Mouse (Mus musculus) R1 (cell line): ENCODE data around the gene Zfp281.

ENCODE experiments used
- DNase-seq: peaks from one replicate; pipeline ENCODE4 v3.0.0-alpha.2; 2018; ENCODE audit warnings: low read depth, low spot score

The Zfp281 gene

DNA sequence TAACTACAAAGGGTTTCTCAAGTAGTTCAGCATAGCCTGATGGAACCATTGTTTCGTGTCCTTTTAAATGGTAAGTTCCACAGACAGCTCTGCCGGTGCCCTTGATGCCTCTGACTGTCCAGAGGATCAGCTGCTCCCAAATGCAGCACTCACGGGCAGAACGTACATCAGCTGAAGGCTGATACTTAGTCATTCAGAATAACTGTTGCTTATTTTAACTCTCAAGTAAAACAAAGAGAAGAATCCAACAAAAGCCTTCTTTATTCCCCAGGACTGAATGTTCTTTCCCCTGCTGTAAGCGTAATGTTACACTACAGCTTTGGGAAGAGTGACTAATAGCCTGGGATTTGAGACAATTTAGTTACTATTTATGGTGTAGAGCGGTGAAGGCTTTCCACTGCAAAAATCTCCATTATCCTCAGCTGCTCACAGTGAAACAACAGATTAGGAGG lies 11.4 kb upstream of the Zfp281 start:
- peak; percentile 94 for DNase-seq

DNA sequence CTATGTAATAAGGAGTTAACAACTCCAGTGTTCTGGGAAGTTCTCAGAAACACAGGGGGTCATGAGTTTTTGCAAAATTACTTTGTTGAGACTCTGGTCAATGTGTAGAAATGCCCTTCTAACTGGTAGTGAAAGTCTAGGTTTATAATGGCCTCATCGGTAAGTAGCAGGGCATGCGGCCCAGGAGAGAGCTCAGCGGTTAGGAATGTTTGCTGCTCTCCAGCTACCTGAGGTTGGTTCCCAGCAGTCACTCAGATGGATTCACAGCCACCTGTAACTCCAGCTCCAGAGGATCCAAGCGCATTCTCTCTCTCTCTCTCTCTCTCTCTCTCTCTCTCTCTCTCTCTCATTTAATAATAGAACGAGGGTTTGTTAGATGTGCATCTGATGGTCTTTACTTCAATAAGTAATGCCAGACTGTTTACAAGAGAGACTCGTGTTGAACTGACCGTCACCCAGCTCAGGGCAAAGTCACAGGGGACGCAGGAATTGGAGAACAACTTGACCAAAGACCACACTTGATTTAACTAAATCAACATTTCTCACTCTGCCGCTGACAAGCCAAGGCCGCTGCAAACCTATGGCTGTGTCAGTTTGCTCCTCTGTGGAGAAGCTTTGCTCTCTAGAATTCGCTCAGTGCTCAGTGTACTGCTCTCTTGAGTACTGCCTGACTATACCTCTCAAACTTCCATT lies 9.8 kb upstream of the Zfp281 start:
- no peak for DNase-seq

DNA sequence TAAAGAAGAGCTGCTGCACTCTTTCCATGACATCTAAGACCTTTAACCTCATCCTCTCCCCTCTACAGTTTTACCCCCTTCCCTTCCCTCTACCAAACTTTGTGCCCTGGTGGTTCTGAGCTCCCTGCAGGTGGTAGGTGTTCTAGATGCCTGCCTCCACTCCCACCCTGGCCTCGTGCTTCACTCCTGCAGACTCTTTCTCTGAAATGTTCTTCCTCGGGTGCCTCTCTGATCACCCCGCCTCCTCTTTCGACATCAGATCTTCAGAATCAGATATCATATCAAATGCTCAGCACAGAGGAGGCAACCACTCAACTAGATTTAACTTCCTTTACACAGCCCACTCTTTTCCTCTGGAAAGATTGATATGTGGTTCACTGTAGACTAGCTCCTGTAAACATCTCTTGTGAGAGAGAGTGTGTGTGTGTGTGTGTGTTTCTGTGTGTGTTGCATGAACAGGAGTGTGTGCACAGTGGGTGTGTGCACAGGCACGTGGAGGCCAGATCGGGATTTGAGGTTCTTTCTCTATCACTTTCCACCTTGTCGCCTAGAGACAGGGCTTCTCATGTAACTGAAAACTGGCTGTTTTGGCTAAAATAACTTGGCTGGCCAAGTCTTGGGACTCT lies 7.4 kb upstream of the Zfp281 start:
- no peak for DNase-seq

DNA sequence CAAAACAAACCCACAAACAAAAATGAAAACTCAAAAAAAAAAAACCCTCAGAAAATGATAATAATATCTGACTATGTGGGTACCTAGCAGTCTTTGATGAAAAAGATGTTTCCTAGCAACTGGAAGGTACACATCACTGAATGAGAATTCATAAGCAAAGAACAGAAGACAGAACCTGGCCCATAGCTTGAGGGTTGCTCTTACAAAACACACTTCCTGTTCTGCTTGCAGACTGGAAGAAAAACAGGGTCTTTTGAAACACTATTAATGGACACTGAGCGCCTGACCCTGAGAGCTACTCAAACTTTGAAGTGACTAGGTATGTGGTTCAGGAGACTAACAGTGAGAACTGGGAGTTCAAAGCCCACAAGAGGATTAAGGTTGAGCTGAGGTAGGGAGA lies 6.1 kb upstream of the Zfp281 start:
- DNase-seq = no peak

DNA sequence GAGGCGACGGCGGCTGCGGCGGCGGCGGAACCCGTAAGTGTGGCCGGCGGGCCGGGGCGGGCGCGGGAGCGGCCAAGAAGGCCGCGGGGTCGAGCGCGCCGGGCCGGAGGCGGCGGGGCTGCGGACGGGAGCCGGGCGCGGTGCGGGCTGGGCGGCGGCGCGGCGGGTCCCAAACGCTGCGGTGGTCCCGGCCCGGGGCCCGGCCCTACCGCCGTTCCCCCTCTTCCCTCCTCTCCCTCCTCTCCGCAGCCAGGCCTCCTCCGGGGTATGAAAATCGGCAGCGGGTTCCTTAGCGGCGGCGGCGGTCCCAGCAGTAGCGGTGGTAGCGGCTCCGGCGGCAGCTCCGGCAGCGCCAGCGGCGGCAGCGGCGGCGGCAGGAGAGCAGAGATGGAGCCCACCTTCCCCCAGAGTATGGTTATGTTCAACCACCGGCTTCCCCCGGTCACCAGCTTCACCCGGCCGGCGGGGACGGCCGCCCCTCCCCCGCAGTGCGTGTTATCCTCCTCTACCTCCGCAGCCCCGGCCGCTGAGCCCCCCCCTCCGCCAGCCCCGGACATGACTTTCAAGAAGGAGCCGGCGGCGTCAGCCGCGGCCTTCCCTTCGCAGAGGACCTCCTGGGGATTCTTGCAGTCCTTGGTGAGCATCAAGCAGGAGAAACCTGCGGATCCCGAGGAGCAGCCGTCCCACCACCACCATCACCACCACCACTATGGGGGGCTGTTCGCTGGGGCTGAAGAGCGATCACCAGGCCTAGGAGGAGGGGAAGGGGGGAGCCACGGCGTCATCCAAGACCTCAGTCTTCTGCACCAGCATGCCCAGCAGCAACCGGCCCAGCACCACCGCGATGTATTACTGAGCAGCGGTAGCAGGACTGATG lies 556 bp downstream of the Zfp281 start:
- peak; percentile 60 for DNase-seq

DNA sequence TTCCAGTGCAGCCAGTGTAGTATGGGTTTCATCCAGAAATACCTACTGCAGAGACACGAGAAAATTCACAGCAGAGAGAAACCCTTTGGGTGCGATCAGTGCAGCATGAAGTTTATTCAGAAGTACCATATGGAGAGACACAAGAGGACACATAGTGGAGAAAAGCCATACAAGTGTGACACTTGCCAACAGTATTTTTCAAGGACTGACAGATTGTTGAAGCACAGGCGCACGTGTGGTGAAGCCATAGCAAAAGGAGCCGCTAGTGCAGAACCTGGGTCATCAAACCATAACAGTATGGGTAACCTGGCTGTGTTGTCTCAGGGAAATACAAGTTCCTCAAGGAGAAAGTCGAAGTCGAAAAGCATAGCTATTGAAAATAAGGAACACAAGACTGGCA lies 1.4 kb downstream of the Zfp281 start:
- no peak for DNase-seq

DNA sequence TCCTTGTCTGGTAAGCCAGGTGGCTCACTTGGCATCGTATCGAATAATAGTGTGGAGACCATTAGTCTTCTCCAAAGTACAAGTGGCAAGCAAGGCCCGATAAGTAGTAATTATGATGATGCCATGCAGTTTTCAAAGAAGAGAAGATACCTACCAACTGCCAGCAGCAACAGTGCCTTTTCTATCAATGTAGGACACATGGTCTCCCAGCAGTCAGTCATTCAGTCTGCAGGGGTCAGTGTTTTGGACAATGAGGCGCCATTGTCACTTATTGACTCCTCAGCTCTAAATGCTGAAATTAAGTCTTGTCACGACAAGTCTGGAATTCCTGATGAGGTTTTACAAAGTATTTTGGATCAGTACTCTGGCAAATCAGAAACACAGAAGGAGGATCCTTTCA lies 2.1 kb downstream of the Zfp281 start:
- DNase-seq = no peak

DNA sequence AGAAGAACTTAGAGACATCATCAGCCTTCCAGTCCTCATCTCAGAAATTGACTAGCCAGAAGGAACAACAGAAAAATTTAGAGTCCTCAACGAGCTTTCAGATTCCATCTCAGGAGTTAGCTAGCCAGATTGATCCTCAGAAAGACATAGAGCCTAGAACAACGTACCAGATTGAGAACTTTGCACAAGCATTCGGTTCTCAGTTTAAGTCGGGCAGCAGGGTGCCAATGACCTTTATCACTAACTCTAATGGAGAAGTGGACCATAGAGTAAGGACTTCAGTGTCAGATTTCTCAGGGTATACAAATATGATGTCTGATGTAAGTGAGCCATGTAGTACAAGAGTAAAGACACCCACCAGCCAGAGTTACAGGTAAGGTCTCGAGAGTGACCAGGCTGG lies 2.9 kb downstream of the Zfp281 start:
- no peak for DNase-seq

DNA sequence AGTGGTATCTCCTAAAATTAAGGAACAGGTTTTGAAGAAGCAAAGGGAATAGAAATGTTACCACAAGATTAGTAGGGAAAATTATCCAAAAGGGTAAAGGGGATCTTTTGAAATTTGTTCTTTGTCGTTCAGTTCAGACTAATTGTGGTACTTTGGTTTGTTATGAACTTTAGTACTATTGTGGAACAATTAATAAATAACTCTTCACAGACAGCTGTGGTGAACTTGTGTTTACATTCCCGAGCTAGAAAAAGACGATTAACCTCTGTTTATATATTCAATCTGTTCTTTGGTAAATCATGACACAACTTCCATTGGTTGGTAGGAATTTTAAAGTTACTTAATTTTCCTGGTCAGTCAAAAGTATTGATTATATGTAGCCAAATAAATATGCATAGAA lies 8.2 kb downstream of the Zfp281 start:
- DNase-seq = no peak

DNA sequence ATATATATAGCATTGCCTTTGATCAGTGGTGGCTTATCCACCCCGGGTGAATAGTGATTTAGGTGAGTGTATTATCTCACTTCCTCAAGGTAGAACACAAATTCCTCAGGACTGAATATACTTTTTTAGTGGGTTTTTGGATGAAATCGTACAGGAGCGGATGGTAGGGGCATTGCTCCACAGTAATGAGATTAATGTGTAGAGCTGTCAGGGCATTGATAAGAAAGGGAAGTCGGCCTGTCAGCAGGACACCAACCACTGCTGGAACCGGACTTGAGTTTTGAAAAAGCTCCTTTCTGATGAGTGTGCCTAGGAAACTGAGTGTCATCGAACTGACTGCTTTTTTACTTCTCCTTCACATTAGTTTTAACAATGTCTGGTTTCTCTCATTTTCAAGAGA lies 10.9 kb downstream of the Zfp281 start:
- no peak for DNase-seq

DNA sequence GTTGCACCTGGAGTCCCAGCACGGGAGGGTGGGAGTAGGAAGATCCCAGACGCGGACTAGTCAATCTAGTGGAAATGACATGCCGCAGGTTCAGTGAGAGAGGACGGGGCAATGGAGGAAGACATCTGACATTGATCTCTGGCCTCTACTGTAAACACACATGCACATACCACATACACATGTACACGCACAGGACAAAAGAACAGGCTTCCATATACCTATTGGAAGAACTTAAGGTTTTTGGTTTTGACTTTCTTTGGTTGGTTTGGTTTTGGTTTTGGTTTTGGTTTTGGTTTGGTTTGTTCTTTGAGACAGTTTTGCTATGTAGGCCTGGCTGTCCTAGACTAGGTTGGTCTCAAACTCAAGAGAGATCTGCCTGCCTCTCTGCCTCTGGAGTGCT lies 12.2 kb downstream of the Zfp281 start:
- DNase-seq = no peak

DNA sequence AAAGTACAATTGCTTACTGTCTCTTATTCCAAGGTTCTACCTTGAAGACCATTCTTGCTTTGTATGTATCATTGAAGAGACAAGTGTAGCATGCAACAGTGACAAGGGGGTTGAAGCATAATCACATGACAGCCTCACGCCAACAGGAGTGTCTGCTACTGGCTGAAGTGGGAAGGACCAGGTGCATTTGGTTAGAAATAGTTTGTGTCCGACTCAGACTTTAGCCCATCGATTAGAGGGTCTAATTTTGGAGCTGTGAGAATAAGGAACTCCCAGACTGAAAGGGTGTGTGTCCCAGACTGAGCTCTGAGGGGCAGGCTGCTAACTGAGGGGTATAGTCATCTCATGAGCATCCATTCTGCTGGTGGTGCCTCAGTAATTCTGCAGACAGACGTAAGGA lies 13.0 kb downstream of the Zfp281 start:
- DNase-seq = no peak

DNA sequence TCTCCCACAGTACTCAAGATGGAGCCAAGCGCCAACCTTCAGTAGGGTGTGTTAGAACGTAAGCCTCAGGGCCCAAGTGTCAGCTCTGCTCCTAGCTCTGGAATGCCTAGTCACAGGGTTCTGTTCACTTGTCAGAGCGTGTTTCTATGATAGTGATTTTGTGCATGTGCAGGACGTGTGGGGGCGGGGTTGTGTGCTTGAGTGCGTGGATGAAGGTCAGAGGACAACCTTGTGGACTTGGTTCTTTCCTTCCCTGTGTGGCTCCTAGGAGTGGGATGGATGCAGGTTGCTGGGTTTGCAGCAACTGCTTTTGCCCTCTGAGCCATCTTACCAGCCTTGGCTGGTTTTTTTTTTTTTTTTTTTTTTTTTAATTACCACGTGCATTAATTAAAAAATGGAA lies 13.5 kb downstream of the Zfp281 start:
- DNase-seq = peak; percentile 44

DNA sequence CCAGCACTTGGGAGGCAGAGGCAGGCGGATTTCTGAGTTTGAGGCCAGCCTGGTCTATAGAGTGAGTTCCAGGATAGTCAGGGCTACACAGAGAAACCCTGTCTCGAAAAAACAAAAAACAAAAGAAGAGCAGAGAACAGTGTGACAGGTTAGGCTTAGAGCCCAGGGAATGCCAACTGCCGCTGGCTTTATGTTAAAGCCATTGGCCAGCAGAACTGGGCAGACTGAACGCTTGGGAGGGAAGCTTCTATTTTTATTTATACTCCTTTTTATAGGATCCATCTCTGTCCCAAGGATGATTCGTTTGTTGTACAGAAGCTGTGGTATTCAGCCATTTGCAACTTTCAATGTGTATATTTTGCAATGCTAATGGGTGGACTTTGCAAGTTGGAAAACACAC lies 14.0 kb downstream of the Zfp281 start:
- DNase-seq = no peak

DNA sequence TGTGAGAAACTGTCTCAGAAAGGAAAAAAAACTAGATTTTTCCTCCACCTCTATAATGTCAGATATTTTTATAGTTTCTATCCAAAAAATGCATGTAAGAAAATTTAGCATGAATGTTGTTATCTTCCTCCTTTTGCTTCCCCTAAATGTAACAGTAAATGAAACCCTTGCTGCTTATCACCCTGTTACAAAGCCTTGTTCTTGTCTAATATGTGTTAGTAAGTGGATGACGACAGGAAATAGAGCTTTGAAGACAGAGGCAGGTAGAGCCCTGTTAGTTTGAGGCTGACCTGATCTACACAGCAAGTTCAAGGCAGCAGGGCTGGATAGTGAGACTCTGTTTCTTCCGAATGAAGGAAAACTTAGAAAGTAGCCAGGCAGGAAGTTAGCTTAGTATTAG lies 14.5 kb downstream of the Zfp281 start:
- DNase-seq = no peak

DNA sequence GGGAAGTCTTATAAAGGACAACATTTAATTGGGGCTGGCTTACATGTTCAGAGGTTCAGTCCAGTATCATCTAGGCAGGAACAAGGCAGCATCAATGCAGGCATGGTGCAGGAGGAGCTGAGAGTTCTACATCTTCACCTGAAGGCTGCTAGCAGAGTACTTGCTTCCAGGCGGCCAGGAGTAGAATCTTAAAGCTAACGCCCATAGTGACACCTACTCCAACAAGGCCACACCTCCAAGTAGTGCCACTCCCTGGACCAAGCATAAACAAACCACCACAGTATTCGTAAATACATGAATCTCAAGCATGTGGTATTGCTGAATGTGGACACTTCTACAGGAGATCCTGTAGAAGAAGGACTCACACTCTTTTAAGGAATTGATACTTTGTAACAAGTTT lies 18.0 kb downstream of the Zfp281 start:
- DNase-seq = peak; percentile 52

DNA sequence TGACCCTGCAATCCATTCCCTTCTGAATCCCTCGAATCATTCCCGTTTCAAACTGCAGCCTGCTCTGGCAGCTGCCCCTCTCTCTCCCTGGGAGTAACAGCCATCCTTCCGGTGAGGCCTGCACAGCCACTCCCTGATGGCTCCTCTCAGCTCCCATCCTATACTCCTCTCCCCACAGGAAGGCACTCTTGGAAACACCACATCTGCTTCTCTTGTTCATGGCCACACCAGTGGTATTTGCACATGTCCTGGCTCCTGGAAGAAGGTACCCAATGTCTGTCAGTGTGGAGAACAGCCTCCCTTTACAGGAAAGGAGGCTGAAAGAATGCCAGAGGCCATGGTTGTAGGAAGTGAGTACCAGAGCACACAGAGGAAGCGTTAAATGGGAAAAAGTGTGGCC lies 19.8 kb downstream of the Zfp281 start:
- peak; percentile 88 for DNase-seq

DNA sequence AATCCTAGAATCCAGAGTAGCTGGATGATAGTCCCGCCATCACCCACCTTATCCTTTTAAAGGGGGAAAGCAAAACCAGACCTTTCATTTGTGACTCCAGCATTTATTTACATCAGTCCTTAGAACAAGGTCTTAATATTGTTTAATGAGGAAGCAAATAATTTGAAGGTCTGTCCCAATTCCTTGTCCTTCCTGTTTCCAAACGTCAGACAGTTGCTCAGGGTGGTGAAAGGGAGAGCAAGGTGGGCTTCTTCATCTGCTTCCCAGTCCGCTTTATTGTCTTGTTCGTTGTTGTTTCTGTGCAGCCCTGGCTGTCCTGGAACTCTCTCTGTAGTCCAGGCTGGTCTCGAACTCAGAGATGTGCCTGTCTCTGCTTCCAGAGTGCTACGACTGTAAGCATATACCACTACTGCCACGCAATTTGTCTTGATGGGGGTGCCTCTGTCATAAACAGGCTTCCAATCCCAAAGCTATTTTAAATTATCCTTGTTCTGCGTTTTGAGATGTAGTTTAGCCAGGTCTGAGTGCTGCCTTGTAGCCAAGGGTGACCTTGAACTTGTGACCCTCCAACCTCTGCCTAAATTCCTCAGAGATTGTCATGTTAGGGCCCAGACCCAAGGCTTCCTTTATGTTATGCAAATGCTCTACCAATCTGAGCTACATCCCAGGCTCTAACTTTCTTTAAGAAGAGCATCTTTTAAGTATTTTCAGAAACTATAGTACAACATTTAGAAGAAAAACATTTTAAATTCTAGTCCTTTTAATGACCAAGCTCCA lies 21.3 kb downstream of the Zfp281 start:
- DNase-seq = peak; percentile 88

DNA sequence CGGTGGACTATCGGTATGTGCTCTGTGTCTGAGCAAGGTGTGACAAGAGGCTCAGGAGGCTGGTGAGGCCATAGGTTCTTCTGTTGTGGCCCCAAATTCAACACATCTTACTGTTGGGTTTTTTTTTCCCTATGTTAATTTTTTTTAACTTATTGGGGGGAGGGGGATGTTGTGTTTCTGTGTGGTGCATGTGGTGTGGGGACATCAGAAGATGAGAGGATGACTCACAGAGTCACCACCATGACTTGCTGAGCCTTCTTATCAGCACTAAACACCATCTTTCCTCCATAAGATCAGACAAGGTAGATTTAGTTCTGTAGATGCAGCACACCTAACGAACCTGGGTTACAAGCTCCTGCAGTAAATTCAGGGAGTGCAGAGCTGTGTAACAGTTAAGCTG lies 27.4 kb downstream of the Zfp281 start:
- DNase-seq = no peak

DNA sequence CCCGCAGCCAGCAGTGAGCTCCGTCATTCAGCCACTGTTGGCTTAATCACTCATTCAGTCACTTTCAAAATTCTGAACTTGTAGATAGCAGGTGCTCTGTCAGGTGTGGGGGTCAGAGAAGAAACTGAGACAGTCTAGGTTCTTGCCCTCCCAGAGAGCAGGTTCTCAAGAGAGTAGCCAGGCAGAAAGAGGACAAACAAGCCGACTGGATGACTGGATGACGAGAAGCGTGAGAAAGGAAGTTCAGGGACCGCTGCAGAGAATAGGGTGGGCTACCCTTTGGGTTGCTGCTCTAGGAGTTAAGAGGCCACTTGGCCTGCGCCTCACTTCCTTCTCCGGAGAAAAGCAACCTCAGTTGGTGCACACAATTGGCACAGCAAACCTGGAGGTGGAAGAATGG lies 28.8 kb downstream of the Zfp281 start:
- no peak for DNase-seq

DNA sequence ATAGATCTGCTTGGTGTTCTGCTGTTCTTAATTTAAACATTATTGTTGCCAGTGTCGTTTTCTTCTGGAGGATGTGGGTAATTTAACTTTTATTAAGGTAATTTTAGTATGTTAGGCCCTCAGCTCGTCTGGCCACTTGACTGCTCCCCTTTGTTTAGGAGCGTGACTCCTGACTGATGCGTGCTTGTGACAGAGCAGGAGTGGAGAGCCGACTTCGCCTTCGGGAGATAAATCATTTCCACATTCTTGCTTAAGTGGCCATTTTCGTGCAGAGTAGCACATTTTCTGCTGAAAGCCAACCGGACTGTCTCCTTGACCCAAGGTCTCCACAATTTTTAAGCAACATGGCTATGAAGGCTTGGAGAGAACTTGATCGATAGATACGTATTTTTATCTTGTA lies 29.7 kb downstream of the Zfp281 start:
- no peak for DNase-seq

DNA sequence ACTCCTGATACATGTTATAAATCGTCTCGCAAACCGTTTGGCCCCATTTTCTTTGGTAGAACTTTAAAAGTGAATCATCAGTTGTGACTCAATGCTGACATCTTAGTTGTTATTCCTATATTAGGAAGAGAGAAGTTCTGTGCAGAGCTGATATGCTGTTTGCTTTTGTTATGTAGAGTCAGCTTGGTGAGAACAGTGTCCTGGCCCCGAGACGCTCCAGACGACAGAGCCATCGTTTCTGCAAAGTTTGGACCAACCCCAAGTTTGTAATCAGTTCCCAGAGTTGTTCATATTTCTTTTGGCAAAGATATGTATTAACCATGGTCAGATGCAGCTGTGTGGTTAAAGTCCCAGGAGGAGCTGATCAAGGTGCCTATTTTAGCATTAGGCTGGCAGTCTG lies 31.9 kb downstream of the Zfp281 start:
- no peak for DNase-seq
